Mouse (Mus musculus): Measurements from ENCODE around the gene Acaa1a. TPM values are rescaled to one million over a fixed set of nuclear protein-coding genes. Genes with fewer than 3 reads are reported as not detected.

Acaa1a gene
- polyA plus RNA-seq (2017; shearing (Covaris generic)) = 75.7 TPM

DNA sequence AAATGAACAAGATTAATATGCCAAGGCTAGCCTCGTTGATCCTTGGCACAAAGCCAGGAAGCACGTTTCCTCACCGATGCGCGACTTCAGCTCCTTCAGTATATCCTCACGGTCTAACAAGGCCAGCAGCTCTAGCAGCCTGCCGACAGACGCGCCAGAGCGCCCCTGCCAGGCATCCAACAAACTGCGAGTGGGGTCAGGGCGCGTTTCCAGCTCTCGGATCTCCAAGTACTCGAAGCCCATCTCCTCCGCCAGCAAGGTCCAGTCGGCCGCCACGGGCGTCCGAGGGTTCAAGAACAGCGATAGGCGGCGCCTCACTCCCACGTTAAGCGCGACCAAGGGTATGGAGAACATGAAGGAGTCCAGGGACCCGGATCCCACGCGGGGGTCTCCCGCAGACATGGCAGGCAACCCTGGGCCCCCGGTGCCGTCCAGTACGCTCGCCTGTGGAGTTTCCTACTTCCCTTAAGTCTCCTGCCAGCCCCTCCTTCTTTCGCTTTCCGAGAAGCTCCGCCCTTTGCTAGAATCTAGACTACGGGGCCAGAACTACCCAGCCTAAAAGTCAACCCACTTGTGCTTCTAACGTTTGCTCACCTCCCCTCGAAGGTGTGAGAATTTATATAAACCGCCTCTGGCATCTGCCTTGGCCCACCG, at the start of gene Acaa1a:
Gene Acaa1a, plus strand, starts transcription at position 119 of the 654 bp plus-strand sequence.

GRCm38 (mm10) chr9:119322289-119323259, 16.9 kb upstream of the Acaa1a start, which contains the start of gene Oxsr1:
Gene Oxsr1, minus strand, starts transcription at chr9:119322427.

DNA sequence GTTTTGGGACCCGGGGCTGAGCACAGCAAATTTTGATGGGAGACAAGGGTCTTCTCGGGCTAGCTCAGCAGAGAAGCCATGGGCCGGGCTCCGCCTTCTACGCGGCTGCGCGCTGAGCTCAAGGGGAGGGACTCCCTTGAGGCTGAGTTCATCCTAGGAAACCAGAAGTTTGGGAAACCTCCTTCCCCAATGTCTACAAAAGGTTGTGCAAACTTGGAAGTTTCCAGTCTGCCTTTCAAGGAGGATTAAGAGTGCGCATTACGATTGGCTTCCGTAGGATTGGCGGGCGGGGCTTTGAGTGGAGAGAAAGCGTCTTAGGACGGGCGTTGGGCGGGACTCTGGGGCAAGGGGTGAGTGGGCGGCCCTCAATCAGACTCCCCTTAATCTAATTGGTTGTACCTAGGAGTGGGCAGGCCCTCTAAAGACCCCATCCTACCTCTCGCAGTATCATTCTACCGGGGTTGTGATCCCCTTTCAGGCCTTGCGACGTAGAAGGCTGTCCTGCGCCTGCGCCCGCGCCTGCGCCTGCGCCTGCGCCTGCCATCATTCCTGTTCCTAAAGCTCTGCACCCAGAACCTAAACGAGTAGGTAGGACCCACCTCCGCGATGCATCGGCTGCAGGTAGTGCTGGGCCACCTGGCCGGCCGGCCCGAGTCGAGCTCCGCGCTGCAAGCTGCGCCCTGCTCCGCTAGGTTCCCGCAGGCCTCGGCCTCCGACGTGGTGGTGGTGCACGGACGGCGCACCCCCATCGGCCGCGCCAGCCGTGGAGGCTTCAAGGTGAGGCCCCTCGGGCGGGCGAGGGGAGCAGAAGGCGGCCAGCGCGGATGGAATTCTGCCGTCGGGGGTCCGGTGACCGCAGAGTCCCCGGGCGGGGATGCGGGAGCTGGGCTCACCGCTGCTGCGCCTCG, 1.7 kb downstream of the Acaa1a start, which contains the start of gene Myd88:
Gene Myd88, minus strand, starts transcription at position 503 of the 908 bp plus-strand sequence.

GRCm38 (mm10) chr9:119357331-119358057, 18.0 kb downstream of the Acaa1a start, which contains the start of gene Xylb:
Gene Xylb, plus strand, starts transcription at chr9:119357381.

GRCm38 (mm10) chr9:119365284-119365683, 25.8 kb downstream of the Acaa1a start, which contains the start of gene Slc22a14:
Gene Slc22a14, minus strand, starts transcription at chr9:119365553.

Other genes starting within 250 kb of the Acaa1a start
- gene Plcd1, start 246.2 kb upstream of the Acaa1a start, polyA plus RNA-seq (2017; shearing (Covaris generic)) = 2.0 TPM
- 0.16 TPM for gene Dlec1, start 237.2 kb upstream of the Acaa1a start, polyA plus RNA-seq (2017; shearing (Covaris generic))
- not detected for gene Acaa1b, start 182.6 kb upstream of the Acaa1a start, polyA plus RNA-seq (2017; shearing (Covaris generic))
- not detected for gene Gm47289, start 180.5 kb upstream of the Acaa1a start, polyA plus RNA-seq (2017; shearing (Covaris generic))
- gene Slc22a13, start 130.6 kb upstream of the Acaa1a start, polyA plus RNA-seq (2017; shearing (Covaris generic)) = not detected
- gene Oxsr1, start 17.2 kb upstream of the Acaa1a start, polyA plus RNA-seq (2017; shearing (Covaris generic)) = 31.7 TPM
- gene Myd88, start 1.7 kb downstream of the Acaa1a start, polyA plus RNA-seq (2017; shearing (Covaris generic)) = 48.8 TPM
- 0.84 TPM for gene Xylb, start 17.7 kb downstream of the Acaa1a start, polyA plus RNA-seq (2017; shearing (Covaris generic))
- gene Slc22a14, start 25.9 kb downstream of the Acaa1a start, polyA plus RNA-seq (2017; shearing (Covaris generic)) = not detected
- 0.47 TPM for gene Acvr2b, start 62.4 kb downstream of the Acaa1a start, polyA plus RNA-seq (2017; shearing (Covaris generic))
- gene Exog, start 105.3 kb downstream of the Acaa1a start, polyA plus RNA-seq (2017; shearing (Covaris generic)) = 5.5 TPM
- gene Scn5a, start 239.3 kb downstream of the Acaa1a start, polyA plus RNA-seq (2017; shearing (Covaris generic)) = not detected